ENCODE assay signal across 18 mouse cellular contexts in genomic region chr4:114601201-114602009, GRCm38 (mm10).
DNase-seq lines count a peak whose midpoint lies in the region; ATAC-seq and TF ChIP-seq lines count a peak whose summit lies in the region.
"Had no signal": no experiment of that assay in that cellular context is flagged by ENCODE, and none has a peak within 500 bp of the region (broad histone marks: within the 10 kb centered on the region; RNA-seq: fewer than 3 reads in every experiment).

No protein-coding gene starts in this region.

- TF ChIP-seq CTCF in kidney, postnatal 0 days (IDR thresholded peaks at IDR 0.05; ENCODE audit: low read depth): no peak

- H3K27ac ChIP-seq in kidney, postnatal 0 days: no peak overlapping the region
- H3K27ac ChIP-seq: embryonic facial prominence, embryonic 13.5 days; forebrain, embryonic 15.5 days; hindbrain, embryonic 13.5 days; layer of hippocampus, adult 2 months had no signal

- 0 out of 2 replicates have a peak, but pooled peaks have one; percentile 1 for ATAC-seq in kidney, postnatal 0 days (replicated peaks; ENCODE audit: low FRiP score, low read depth)
- no peak for ATAC-seq in megakaryocyte-erythroid progenitor cell, adult 5-6 weeks (replicated peaks; ENCODE audit: low FRiP score, low TSS enrichment, poor library complexity, severe bottlenecking)
- ATAC-seq in megakaryocyte progenitor cell, adult 5-6 weeks (replicated peaks; ENCODE audit: poor library complexity): no peak
- ATAC-seq: forebrain, embryonic 15.5 days had no signal

- no peak overlapping the region for H3K4me2 ChIP-seq in kidney, postnatal 0 days (ENCODE audit: low read length)
- H3K4me2 ChIP-seq in myocyte (ENCODE audit: low read depth): no peak overlapping the region
- H3K4me2 ChIP-seq: embryonic facial prominence, embryonic 13.5 days; forebrain, embryonic 15.5 days; heart, embryonic 12.5 days; hindbrain, embryonic 13.5 days had no signal

- H3K4me1 ChIP-seq in kidney, postnatal 0 days (replicated peaks; ENCODE audit: insufficient read depth, low read length): peaks cover 6% of the 10 kb centered on the region; the same call in 1 of the 2 replicates
- H3K4me1 ChIP-seq: forebrain, embryonic 15.5 days had no signal

- no peaks in the 10 kb centered on the region for H3K9me3 ChIP-seq in kidney, postnatal 0 days (replicated peaks; ENCODE audit: low read length)
- H3K9me3 ChIP-seq: embryonic facial prominence, embryonic 13.5 days; forebrain, embryonic 15.5 days; heart, embryonic 12.5 days; hindbrain, embryonic 13.5 days had no signal

- no peak overlapping the region for H3K4me3 ChIP-seq in kidney, postnatal 0 days (replicated peaks; ENCODE audit: low read depth, low read length)
- H3K4me3 ChIP-seq in myocyte: no peak overlapping the region
- H3K4me3 ChIP-seq: embryonic facial prominence, embryonic 13.5 days; forebrain, embryonic 15.5 days; heart, embryonic 12.5 days; hindbrain, embryonic 13.5 days; layer of hippocampus, adult 2 months had no signal

- H3K36me3 ChIP-seq in kidney, postnatal 0 days (ENCODE audit: insufficient read depth, low read length): peaks cover 2% of the 10 kb centered on the region; the same call in 1 of the 2 replicates
- no peaks in the 10 kb centered on the region for H3K36me3 ChIP-seq in myocyte (ENCODE audit: control insufficient read depth, insufficient read depth)
- H3K36me3 ChIP-seq: embryonic facial prominence, embryonic 13.5 days; forebrain, embryonic 15.5 days; heart, embryonic 12.5 days; hindbrain, embryonic 13.5 days had no signal

- DNase-seq in embryo, embryonic 10.5 days (ENCODE audit: low spot score): peak; percentile 16
- DNase-seq in embryo, embryonic 9.5 days (ENCODE audit: extremely low spot score): no peak
- no peak for DNase-seq in kidney, postnatal 0 days (ENCODE audit: low spot score)
- DNase-seq in kidney, postnatal 10 days: no peak
- DNase-seq in NIH3T3 (ENCODE audit: low read depth): peak; percentile 66
- DNase-seq: adrenal gland, postnatal 10 days; cerebellum, adult 9-10 months; kidney, adult 11 months; lung, postnatal 4 days; right cerebral cortex, postnatal 14 days had no signal

- WGBS in kidney, postnatal 0 days: 19% methylated on average over 8 of the region's 8 CpGs

- no peak overlapping the region for H3K9ac ChIP-seq in kidney, postnatal 0 days (ENCODE audit: low read depth, low read length)
- H3K9ac ChIP-seq: embryonic facial prominence, embryonic 13.5 days; forebrain, embryonic 15.5 days; heart, embryonic 12.5 days; hindbrain, embryonic 13.5 days had no signal

- no peak overlapping the region for H3ac ChIP-seq in myocyte (ENCODE audit: control insufficient read depth, insufficient read length)

- no peaks in the 10 kb centered on the region for H3K79me2 ChIP-seq in myocyte (ENCODE audit: control insufficient read depth, insufficient read depth)

- no peak for TF ChIP-seq POLR2A in myocyte (IDR thresholded peaks at IDR 0.05; ENCODE audit: insufficient read length, low read depth)

- no peaks in the 10 kb centered on the region for H3K27me3 ChIP-seq in kidney, postnatal 0 days (ENCODE audit: insufficient read depth, low read length)
- H3K27me3 ChIP-seq in myocyte (ENCODE audit: control insufficient read depth, insufficient read depth, insufficient read length): no peaks in the 10 kb centered on the region
- H3K27me3 ChIP-seq: forebrain, embryonic 15.5 days had no signal

TF ChIP-seq in myocyte, 11 proteins besides CTCF, POLR2A, EP300 and RAD21:
- TF ChIP-seq E2F4 (IDR thresholded peaks at IDR 0.05; ENCODE audit: insufficient read depth) (no peak), SRF (IDR thresholded peaks at IDR 0.05; ENCODE audit: control insufficient read depth, insufficient read length, low read depth) (no peak), MAX (IDR thresholded peaks at IDR 0.05; ENCODE audit: low read depth) (no peak), MYOD1 (IDR thresholded peaks at IDR 0.05; ENCODE audit: control insufficient read depth in 1 of 3, insufficient read length in 2 of 3, low read depth in 2 of 3) (peak in 2 of 3 experiments; percentile 39 to 57)
TF ChIP-seq in myocyte: peak in this region for 1.

Comparison
In these comparisons a context has a peak if more than half of its experiments do, and no peak if none do; other contexts are left out.
1. DNase-seq: peak in embryo, embryonic 10.5 days (single experiment) and NIH3T3 (single experiment); none in embryo, embryonic 9.5 days (single experiment), kidney, postnatal 0 days (single experiment) and kidney, postnatal 10 days (single experiment).